Mouse (Mus musculus) right cerebral cortex, postnatal 10 days (tissue): ENCODE measurements around the gene Gm10300.
A peak's percentile ranks its signal among the peaks of the same experiment; 100 is the strongest.

Experiments used
- DNase-seq, 2 experiments: peaks; one replicate each; pipeline ENCODE4 v3.0.0; 2021; ENCODE audit warnings: low spot score in 2 of 2

The Gm10300 gene

GRCm38 (mm10) chr4:132074077-132074932 lies at the start of gene Gm10300:
TSS of gene Gm10300 (plus strand) at chr4:132074697.
- DNase-seq: no peak

DNA sequence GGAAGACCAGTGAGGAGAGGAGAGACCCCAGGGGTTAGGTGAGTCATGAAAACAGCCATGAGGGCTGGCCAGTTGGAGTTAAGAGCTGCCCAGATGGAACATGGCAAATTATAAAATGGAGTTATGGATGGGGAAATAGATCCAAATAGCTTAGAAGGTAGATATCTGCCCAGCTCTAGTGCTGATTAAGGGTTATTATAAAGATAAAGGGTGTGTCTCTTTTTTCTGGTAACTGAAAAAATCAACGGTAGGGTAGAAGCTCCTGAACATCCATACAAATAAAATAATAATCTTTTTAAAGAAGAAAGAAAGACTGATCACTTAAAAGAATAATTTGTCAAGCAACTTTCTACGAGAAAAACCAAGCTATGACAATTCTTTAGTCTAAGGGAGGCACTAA lies 49.2 kb upstream of the Gm10300 start:
- no peak for DNase-seq

- no peak for DNase-seq
Measured at GRCm38 (mm10) chr4:132025738-132026527, 48.6 kb upstream of the Gm10300 start.

- DNase-seq: no peak
Measured at GRCm38 (mm10) chr4:132027167-132027566, 47.3 kb upstream of the Gm10300 start.

- no peak for DNase-seq
Measured at GRCm38 (mm10) chr4:132027806-132028205, 46.7 kb upstream of the Gm10300 start.

- no peak for DNase-seq
Measured at GRCm38 (mm10) chr4:132029851-132030741, 44.4 kb upstream of the Gm10300 start.

DNA sequence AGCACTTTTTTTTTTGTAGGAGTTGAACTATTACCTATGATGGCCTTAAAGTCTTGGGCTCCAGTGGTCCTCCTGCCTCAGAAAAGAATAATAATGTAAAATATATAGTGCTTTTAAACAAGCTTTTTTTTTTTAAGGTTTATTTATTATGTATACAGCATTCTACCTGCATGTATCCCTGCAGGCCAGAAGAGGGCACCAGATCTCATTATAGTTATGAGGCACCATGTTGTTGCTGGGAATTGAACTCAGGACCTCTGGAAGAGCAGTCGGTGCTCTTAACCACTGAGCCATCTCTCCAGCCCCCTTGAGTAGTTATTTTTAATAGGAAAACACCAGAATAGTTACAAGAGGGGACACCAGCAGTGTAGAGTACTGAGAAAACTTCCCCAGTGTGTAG lies 41.3 kb upstream of the Gm10300 start:
- DNase-seq: no peak

DNA sequence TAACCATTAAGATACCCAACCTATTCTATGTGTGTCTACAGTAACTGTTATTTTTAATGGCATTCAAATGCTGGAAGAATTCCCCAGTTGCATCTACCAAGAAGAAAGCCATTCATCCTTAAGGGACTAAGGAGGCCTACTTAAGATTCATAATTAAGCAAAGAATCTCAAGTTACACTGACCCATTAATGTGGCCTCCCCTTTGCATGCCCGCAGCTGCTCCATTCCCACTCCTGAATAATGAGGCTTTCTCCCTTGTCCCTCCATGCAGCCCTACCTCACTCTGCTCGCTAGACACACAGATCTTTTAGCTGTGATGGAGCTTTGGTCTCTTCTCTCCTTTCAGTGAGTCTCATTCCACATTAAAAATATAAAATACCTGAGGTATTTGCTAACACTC lies 40.3 kb upstream of the Gm10300 start:
- DNase-seq: peak in 1 of 2 experiments; percentile 45

DNA sequence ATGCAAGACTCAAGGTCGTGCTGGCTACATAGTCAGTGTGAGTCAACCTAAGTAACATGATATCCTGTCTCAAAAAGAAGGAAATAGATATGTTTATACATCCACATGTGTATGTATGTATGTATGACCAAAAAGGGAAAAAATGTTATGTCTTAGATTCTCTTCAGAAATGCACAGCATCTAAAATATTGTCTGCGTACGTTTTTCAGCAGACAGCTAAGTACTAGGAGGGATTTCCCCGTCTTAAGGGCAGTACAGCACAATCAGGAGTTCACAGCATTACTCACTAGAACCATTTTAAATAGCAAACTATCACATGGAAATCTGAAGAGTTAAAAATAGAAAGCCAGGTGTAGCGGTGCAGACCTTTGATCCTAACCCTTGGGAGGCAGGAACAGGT lies 37.4 kb upstream of the Gm10300 start:
- DNase-seq: no peak

DNA sequence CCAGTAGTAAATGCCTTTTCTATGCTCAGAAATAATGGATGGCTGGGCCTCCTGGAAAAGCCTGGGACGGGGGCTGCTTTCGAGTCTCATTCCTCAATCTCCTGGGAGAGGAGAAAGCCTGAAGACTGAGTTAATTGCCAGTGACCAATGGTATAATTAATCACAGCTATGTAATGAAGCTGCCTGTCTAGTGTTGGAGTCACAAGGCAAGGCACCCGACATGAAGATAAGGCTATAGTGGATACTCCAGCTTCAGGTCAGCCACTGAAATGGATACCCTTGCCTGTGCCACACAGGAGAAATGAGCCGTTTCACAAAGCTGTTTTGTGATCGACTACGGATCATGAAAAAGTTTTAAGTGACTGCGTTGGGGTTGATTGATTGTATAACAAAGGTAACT lies 36.5 kb upstream of the Gm10300 start:
- DNase-seq: no peak

- DNase-seq: no peak
Measured at GRCm38 (mm10) chr4:132038809-132039208, 35.7 kb upstream of the Gm10300 start.

GRCm38 (mm10) chr4:132039521-132039920 lies 35.0 kb upstream of the Gm10300 start:
- no peak for DNase-seq

DNA sequence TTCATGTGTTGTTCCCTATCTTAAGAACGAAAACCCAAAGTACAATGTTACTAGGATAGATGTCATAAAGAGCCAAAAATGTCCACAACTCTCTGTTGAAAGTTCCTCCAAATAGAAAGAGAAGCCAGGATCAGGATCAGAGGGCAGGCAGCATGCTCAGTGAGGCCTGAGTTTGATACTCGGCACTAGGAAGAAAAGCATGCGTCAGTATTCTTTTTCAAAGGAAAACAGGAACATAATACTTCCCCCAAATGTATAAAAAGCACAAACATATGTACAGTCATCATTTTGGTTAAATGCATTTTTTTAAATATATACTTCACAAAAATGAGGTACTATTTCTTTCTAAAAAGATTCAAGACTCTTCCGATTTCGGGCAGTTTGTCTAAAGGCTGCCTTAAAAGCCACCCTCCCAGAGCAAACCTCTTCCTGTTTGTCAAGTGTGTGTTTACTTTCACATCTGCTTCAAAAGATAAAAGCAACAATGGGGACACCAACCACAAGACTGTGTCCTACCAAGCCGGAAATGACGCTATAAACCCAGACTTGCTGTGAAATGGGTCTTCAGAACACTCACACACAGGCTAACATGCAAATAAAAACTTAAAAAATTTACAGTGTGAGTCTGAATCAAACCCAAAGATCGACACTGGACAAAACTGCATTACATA lies 34.4 kb upstream of the Gm10300 start:
- no peak for DNase-seq

DNA sequence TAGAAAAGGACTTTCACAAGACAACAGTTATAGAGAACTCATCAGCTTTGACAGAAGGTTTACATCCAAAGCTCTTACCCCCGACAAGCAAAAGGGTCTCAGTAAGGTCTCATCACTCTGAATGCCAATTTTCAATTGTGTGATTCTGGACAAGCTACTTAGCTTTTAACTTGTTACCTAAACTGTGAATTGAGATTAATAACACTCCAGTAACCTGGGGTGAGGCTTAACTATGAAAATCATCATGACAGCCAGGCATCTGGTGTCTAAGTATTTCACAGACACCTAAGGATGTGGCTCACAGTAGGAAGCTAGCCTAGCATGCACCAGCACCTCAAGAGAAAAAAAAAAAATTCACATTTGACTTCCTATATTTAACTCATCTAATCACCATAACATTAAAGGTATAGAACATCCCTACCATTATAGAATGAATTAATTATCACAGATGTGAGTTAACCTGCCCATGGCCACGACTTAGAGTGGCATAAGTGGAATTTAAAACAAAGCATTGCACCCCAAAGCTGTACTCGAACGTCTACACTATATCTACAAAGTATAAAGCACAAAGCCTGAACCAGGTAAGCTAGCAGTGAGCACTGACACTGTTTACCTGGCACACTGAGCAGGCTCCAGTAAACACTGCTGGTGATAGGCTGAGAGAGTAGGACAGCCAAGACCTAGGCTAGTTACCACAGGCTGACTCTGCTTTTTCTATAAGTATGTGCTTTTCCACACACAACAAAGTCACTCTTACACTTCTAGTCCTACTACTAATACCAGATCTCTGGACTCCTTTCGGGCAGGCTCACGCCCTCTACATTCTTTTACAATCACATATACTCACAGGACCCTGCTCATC lies 32.8 kb upstream of the Gm10300 start:
- DNase-seq: no peak

- DNase-seq: no peak
Measured at GRCm38 (mm10) chr4:132043726-132044125, 30.8 kb upstream of the Gm10300 start.

DNA sequence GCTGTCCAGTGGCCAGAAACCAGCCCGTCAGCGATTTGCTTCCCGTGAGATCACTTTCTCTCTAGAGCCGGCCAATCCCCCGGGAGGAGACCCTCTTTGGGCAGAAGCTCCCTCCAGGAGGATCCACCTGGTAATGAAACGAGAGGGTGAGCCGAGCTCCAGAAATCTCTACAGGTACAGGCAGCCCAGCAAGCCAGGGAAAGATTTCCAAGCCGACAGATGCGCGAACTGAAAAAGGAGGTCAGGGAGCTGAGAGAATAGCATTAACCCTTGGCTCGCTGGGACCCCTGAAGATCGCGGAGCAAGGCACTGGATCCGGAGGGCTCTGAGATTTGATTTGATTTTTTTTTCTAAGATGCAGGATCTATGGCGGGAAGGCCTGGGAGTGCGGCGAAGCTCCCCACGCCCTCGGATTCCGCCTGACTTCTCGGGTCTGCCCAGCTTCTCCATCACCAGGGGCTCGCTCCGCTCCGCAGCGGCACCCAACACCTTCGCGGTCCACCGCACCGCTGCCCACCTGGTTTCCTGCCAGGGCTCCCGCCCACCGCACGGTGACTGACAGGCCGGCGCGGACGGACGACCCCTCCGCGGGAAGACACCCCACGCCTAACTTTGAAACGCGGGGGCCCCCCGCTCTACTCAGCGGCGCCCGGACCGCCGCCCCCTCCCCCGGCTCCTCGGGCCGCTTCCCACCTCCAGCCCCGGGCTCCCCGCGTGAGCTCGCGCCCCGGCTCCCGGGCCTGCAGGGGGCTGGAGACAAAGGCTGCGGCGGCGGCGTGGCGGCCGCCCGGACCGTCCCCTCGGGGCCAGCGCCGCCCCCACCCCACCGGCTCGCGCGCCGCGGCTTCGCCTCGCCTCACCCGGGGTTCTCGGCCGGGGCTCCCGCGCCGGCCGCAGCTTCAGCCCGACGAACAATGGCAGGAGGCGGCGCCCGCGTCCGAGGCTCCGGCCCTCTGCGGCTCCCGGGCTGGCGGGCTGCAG lies 26.2 kb upstream of the Gm10300 start:
- peak; percentile 52 to 57 for DNase-seq

DNA sequence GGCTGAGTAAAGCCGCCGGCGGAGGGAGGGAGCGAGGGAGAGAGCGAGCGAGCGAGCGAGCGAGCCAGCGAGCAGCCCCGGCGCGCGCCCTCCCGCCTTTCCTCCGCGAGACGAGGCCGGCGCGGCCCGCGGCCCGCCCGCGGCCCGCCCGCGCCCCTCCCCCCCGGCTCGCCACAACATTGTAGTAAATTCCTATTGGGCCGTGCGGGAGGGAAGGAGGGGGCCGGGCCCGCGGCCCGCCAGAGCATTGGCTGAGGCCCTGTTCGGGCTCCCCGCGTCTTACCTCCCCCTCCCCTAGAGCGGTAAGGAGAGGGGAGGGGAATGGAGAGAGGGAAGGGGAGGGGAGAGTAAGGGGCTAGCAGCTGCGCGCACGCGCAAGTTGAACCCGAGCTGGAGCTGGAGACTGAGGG lies 25.5 kb upstream of the Gm10300 start:
- peak; percentile 95 to 97 for DNase-seq

DNA sequence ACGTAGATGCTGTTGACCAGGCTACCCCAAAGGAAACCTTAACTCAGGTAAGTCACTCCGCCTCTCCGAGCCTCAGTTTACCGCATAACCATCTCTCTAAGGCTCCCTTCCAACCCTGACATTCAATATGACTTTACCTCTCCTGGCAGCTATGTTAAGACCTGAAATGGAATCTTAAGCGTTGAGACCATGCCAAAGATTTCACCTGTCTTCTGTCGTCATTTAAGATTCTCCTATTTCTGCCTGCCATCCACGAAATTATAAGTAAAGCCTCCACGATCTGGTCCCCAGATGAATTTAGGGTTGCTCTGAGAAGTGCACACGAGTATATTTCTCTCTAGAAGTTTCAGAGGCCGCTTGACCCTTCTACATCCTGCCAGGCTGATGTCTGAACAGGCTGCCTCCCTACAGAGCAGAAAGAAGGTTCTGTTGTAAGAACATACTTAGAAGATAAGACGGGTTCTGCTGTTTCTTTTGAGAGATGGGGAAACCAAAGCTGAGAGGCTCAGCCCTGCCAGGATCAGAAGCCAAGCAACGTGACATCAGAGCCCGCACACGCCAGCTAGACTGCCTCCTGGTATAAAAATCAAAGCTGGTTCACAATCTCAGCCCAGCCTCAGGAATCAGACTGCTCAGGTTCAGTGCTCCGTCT lies 24.8 kb upstream of the Gm10300 start:
- DNase-seq: no peak
